Mouse (Mus musculus): Measurements from ENCODE around the gene Hmg20a. TPM values are rescaled to one million over a fixed set of nuclear protein-coding genes. Genes with fewer than 3 reads are reported as not detected.

Hmg20a gene
- polyA plus RNA-seq, 1 experiment, result 62.3 TPM

GRCm38 (mm10) chr9:56415935-56416607 is 2.3 kb upstream of the Hmg20a start:
- peaks cover 9% of the 10 kb centered on the region; the same call in 1 of the 2 replicates for H3K4me1 ChIP-seq (replicated peaks; ENCODE audit: control insufficient read depth, insufficient read depth, low read length)
- DNase-seq, result no peak
- no peak overlapping the region for H3K27ac ChIP-seq (ENCODE audit: control insufficient read depth, insufficient read depth, low read length)
- H3K36me3 ChIP-seq (ENCODE audit: control insufficient read depth, insufficient read depth, low read length), result no peaks in the 10 kb centered on the region
- H3K27me3 ChIP-seq (ENCODE audit: control insufficient read depth, insufficient read depth, low read length), result no peaks in the 10 kb centered on the region
- TF ChIP-seq CTCF (IDR thresholded peaks at IDR 0.05; ENCODE audit: borderline replicate concordance, control insufficient read depth, extremely low read depth, insufficient read depth, low read length, poor library complexity), result no peak
- TF ChIP-seq POLR2A (IDR thresholded peaks at IDR 0.05; ENCODE audit: control insufficient read depth, extremely low read depth, insufficient read depth, low read length, poor library complexity), result no peak
- H3K4me3 ChIP-seq (ENCODE audit: control insufficient read depth, insufficient read depth, low read length), result no peak overlapping the region
- 77% methylated on average over 4 of the region's 4 CpGs for WGBS

GRCm38 (mm10) chr9:56417415-56417947 is 928 bp upstream of the Hmg20a start:
- peak; percentile 92 for DNase-seq
- no peaks in the 10 kb centered on the region for H3K27me3 ChIP-seq (ENCODE audit: control insufficient read depth, insufficient read depth, low read length)
- H3K4me1 ChIP-seq (replicated peaks; ENCODE audit: control insufficient read depth, insufficient read depth, low read length), result peaks cover 10% of the 10 kb centered on the region; the same call in 1 of the 2 replicates
- WGBS, result under 1% methylated on average over 40 of the region's 40 CpGs
- no peaks in the 10 kb centered on the region for H3K36me3 ChIP-seq (ENCODE audit: control insufficient read depth, insufficient read depth, low read length)
- TF ChIP-seq POLR2A (IDR thresholded peaks at IDR 0.05; ENCODE audit: control insufficient read depth, extremely low read depth, insufficient read depth, low read length, poor library complexity), result no peak; the same call in 1 of the 2 replicates
- peak; percentile 79; the same call in 1 of the 2 replicates for TF ChIP-seq CTCF (IDR thresholded peaks at IDR 0.05; ENCODE audit: borderline replicate concordance, control insufficient read depth, extremely low read depth, insufficient read depth, low read length, poor library complexity)
- H3K27ac ChIP-seq (ENCODE audit: control insufficient read depth, insufficient read depth, low read length), result peak overlapping the region; percentile 30
- H3K4me3 ChIP-seq (ENCODE audit: control insufficient read depth, insufficient read depth, low read length), result peak overlapping the region; percentile 65

GRCm38 (mm10) chr9:56418738-56419239 is 380 bp downstream of the Hmg20a start:
- Histone ChIP-seq H3K27me3 (ENCODE audit: control insufficient read depth, insufficient read depth, low read length) (no peaks in the 10 kb centered on the region), H3K4me1 (replicated peaks; ENCODE audit: control insufficient read depth, insufficient read depth, low read length) (peaks cover 12% of the 10 kb centered on the region; the same call in 1 of the 2 replicates), H3K27ac (ENCODE audit: control insufficient read depth, insufficient read depth, low read length) (peak overlapping the region; percentile 95), H3K4me3 (ENCODE audit: control insufficient read depth, insufficient read depth, low read length) (peak overlapping the region; percentile 57), H3K36me3 (ENCODE audit: control insufficient read depth, insufficient read depth, low read length) (no peaks in the 10 kb centered on the region)
- WGBS, result 0% methylated on average over 11 of the region's 11 CpGs
- TF ChIP-seq POLR2A (IDR thresholded peaks at IDR 0.05; ENCODE audit: control insufficient read depth, extremely low read depth, insufficient read depth, low read length, poor library complexity) (peak; percentile 51), CTCF (IDR thresholded peaks at IDR 0.05; ENCODE audit: borderline replicate concordance, control insufficient read depth, extremely low read depth, insufficient read depth, low read length, poor library complexity) (no peak)
- peak; percentile 92 for DNase-seq

GRCm38 (mm10) chr9:56420236-56420635 is 1.8 kb downstream of the Hmg20a start:
- WGBS, result 87% methylated on average over 1 of the region's 1 CpGs

GRCm38 (mm10) chr9:56420892-56421601 is 2.6 kb downstream of the Hmg20a start:
- Histone ChIP-seq H3K27me3 (ENCODE audit: control insufficient read depth, insufficient read depth, low read length) (no peaks in the 10 kb centered on the region), H3K27ac (ENCODE audit: control insufficient read depth, insufficient read depth, low read length) (0 out of 2 replicates have a peak overlapping the region, but pooled peaks have one; percentile 13), H3K4me3 (ENCODE audit: control insufficient read depth, insufficient read depth, low read length) (no peak overlapping the region), H3K4me1 (replicated peaks; ENCODE audit: control insufficient read depth, insufficient read depth, low read length) (peaks cover 18% of the 10 kb centered on the region), H3K36me3 (ENCODE audit: control insufficient read depth, insufficient read depth, low read length) (no peaks in the 10 kb centered on the region)
- WGBS, result 78% methylated on average over 9 of the region's 9 CpGs
- no peak for DNase-seq
- TF ChIP-seq POLR2A (IDR thresholded peaks at IDR 0.05; ENCODE audit: control insufficient read depth, extremely low read depth, insufficient read depth, low read length, poor library complexity) (no peak), CTCF (IDR thresholded peaks at IDR 0.05; ENCODE audit: borderline replicate concordance, control insufficient read depth, extremely low read depth, insufficient read depth, low read length, poor library complexity) (no peak)

More at GRCm38 (mm10) chr9:56420236-56420635, 1.8 kb downstream of the Hmg20a start:
- Histone ChIP-seq H3K4me3 (ENCODE audit: control insufficient read depth, insufficient read depth, low read length) (no peak overlapping the region), H3K4me1 (replicated peaks; ENCODE audit: control insufficient read depth, insufficient read depth, low read length) (peaks cover 18% of the 10 kb centered on the region), H3K27me3 (ENCODE audit: control insufficient read depth, insufficient read depth, low read length) (no peaks in the 10 kb centered on the region), H3K36me3 (ENCODE audit: control insufficient read depth, insufficient read depth, low read length) (no peaks in the 10 kb centered on the region), H3K27ac (ENCODE audit: control insufficient read depth, insufficient read depth, low read length) (no peak overlapping the region)
- DNase-seq, result no peak
- no peak for TF ChIP-seq CTCF (IDR thresholded peaks at IDR 0.05; ENCODE audit: borderline replicate concordance, control insufficient read depth, extremely low read depth, insufficient read depth, low read length, poor library complexity)
- TF ChIP-seq POLR2A (IDR thresholded peaks at IDR 0.05; ENCODE audit: control insufficient read depth, extremely low read depth, insufficient read depth, low read length, poor library complexity), result no peak

GRCm38 (mm10) chr9:56421991-56422390 is 3.6 kb downstream of the Hmg20a start:
- H3K27me3 ChIP-seq (ENCODE audit: control insufficient read depth, insufficient read depth, low read length), result no peaks in the 10 kb centered on the region
- H3K4me1 ChIP-seq (replicated peaks; ENCODE audit: control insufficient read depth, insufficient read depth, low read length), result peaks cover 17% of the 10 kb centered on the region
- TF ChIP-seq POLR2A (IDR thresholded peaks at IDR 0.05; ENCODE audit: control insufficient read depth, extremely low read depth, insufficient read depth, low read length, poor library complexity), result no peak
- no peak for TF ChIP-seq CTCF (IDR thresholded peaks at IDR 0.05; ENCODE audit: borderline replicate concordance, control insufficient read depth, extremely low read depth, insufficient read depth, low read length, poor library complexity)
- H3K4me3 ChIP-seq (ENCODE audit: control insufficient read depth, insufficient read depth, low read length), result no peak overlapping the region
- no peak overlapping the region for H3K27ac ChIP-seq (ENCODE audit: control insufficient read depth, insufficient read depth, low read length)
- peak; percentile 14 for DNase-seq
- H3K36me3 ChIP-seq (ENCODE audit: control insufficient read depth, insufficient read depth, low read length), result no peaks in the 10 kb centered on the region
- 17% methylated on average over 5 of the region's 5 CpGs for WGBS

Measured in thymus, adult 2 months (tissue).